Comparison of ENCODE assay signal across 19 mouse cellular contexts in the genomic region with DNA sequence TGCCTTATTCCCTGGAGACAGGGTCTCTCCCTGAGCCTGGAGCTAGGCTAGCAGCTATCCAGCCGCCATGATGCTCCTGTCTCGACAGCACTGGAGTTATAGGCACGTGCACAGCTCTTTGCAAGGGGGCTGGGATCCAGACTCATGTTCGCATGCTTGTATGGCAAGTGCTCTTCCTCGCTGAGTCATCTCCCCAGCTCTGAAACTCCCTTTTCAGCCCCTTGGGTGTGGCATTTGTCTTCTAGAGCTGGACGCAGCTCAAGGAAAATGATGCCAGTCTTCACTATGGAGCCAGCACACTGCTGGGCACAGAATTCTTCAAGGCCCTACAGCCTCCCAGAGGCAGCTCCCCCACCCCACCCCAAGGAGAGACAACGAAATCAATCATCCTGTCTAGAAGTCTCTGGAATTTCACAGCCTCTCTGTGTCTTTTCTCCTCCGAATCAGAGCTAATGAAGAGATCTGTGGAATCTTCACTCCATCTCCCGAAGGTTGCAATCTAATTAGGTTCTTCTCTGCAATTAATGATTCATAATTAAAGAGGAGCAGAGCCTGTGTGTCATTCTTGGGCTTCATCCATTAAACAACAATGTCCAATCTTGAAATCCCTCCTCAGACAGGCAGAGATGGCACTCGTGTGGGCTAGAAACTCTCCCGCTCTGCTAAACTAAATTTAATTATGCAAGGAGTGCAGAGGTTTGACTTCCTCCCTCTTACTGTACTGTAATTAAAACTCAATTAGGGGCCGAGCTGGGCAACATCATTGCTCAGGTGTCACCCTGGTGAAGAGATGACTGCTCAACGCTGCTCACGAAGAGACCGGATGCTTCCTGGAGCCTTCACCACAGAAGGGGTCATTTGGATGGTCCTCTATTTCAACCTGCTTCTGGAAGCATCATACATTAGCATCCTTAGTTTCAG. TPM values are rescaled to one million over a fixed set of nuclear protein-coding genes. Genes with fewer than 3 reads are reported as not detected.
"Had no signal": no experiment of that assay in that cellular context is flagged by ENCODE, and none has a peak within 500 bp of the region (broad histone marks: within the 10 kb centered on the region; RNA-seq: fewer than 3 reads in every experiment).

No protein-coding gene starts in this region.

- H3K9ac ChIP-seq: kidney, embryonic 15.5 days; liver, embryonic 15.5 days; lung, embryonic 14.5 days; stomach, embryonic 15.5 days had no signal

- H3K36me3 ChIP-seq: kidney, embryonic 15.5 days; limb, embryonic 10.5 days; liver, embryonic 15.5 days; midbrain, embryonic 10.5 days; stomach, embryonic 15.5 days had no signal

- DNase-seq: kidney, postnatal 25 days; lung, embryonic 14.5 days; lung, postnatal 10 days; lung, postnatal 4 days; right cerebral cortex, postnatal 14 days; thymus, adult 2 months; thymus, postnatal 25 days had no signal

- ATAC-seq: midbrain, embryonic 16.5 days had no signal

- H3K4me3 ChIP-seq: kidney, embryonic 15.5 days; left cerebral cortex, adult 2 months; limb, embryonic 10.5 days; liver, embryonic 15.5 days; midbrain, embryonic 10.5 days; stomach, embryonic 15.5 days had no signal

- H3K9me3 ChIP-seq: kidney, embryonic 15.5 days; limb, embryonic 10.5 days; liver, embryonic 15.5 days; midbrain, embryonic 10.5 days; stomach, embryonic 15.5 days had no signal

- H3K27me3 ChIP-seq: liver, embryonic 15.5 days; stomach, embryonic 15.5 days had no signal

- H3K4me2 ChIP-seq: kidney, embryonic 15.5 days; liver, embryonic 11.5 days; liver, embryonic 15.5 days; lung, embryonic 14.5 days; stomach, embryonic 15.5 days had no signal

- H3K4me1 ChIP-seq: kidney, embryonic 15.5 days; limb, embryonic 10.5 days; liver, embryonic 15.5 days; midbrain, embryonic 10.5 days; stomach, embryonic 15.5 days had no signal

- H3K27ac ChIP-seq: kidney, embryonic 15.5 days; left cerebral cortex, adult 2 months; limb, embryonic 10.5 days; liver, embryonic 15.5 days; midbrain, embryonic 10.5 days; stomach, embryonic 15.5 days had no signal

RNA-seq across cellular contexts. Expression of a gene that starts 45.0 kb away (rescaled TPM):
- polyA plus RNA-seq: liver, embryonic 15.5 days; lung, embryonic 14.5 days; spleen, adult 2 months; urinary bladder, adult 2 months had no signal

RNA-seq across cellular contexts. Expression of a gene that starts 52.4 kb away (rescaled TPM):
- polyA plus RNA-seq: limb, embryonic 10.5 days; midbrain, embryonic 10.5 days; neural tube, embryonic 14.5 days; testis, adult 2 months had no signal
